Mouse (Mus musculus) liver, embryonic 11.5 days (tissue): ENCODE results near the gene Cxcl14. TPM values are rescaled to one million over a fixed set of nuclear protein-coding genes. Genes with fewer than 3 reads are reported as not detected.

Source experiments
- ATAC-seq: fragments of 200-750 bp; cut with Nextera tagmentation; replicated peaks from 2 replicates; pipeline ENCODE4 v1.8.0; 2017; ENCODE audit warnings: moderate number of reproducible peaks, mild to moderate bottlenecking, moderate TSS enrichment, moderate library complexity; ENCODE audit not compliant: low FRiP score
- DNase-seq: peaks from one replicate; pipeline ENCODE4 v3.0.0-alpha.2; 2017; ENCODE audit warnings: low spot score
- H3K27ac ChIP-seq: fragments of 300-500 bp; sonication (generic); 2 replicates; pipeline ENCODE4 v1.5.1; 2014; ENCODE audit warnings: mild to moderate bottlenecking, low read depth, low read length, control low read depth
- H3K27me3 ChIP-seq: fragments of 300-500 bp; sonication (generic); replicated peaks from 2 replicates; pipeline ENCODE4 v1.6.1; 2014; ENCODE audit warnings: low read length, mixed read lengths; ENCODE audit not compliant: control insufficient read depth, insufficient read depth
- H3K36me3 ChIP-seq: fragments of 300-500 bp; sonication (generic); 2 replicates; pipeline ENCODE4 v1.6.1; 2014; ENCODE audit warnings: mild to moderate bottlenecking, low read length, moderate library complexity, mixed read lengths; ENCODE audit not compliant: control insufficient read depth, insufficient read depth
- H3K4me1 ChIP-seq: fragments of 300-500 bp; sonication (generic); replicated peaks from 2 replicates; pipeline ENCODE4 v1.6.1; 2014; ENCODE audit warnings: low read length, mixed read lengths; ENCODE audit not compliant: control insufficient read depth, insufficient read depth
- H3K4me2 ChIP-seq: fragments of 300-500 bp; sonication (generic); 2 replicates; pipeline ENCODE4 v1.6.1; 2014; ENCODE audit warnings: mild to moderate bottlenecking, control low read depth, moderate library complexity
- H3K4me3 ChIP-seq: fragments of 300-500 bp; sonication (generic); 2 replicates; pipeline ENCODE4 v1.5.1; 2014; ENCODE audit warnings: low read depth, low read length, control low read depth
- H3K9ac ChIP-seq: fragments of 300-500 bp; sonication (generic); 2 replicates; pipeline ENCODE4 v1.6.1; 2014; ENCODE audit warnings: low read depth, low read length, control low read depth
- H3K9me3 ChIP-seq: fragments of 300-500 bp; sonication (generic); 2 replicates; pipeline ENCODE4 v1.6.1; 2016; ENCODE audit warnings: low read length, inconsistent platforms, mixed read lengths; ENCODE audit not compliant: control insufficient read depth
- WGBS: fragments of 180-500 bp; shearing (Covaris S2); extraction: QIAGEN DNeasy Blood & Tissue Kit; methylation state at CpG from one replicate; pipeline ENCODE4 v1.1.7; 2014; 5-methylcytosine and 5-hydroxymethylcytosine counted together
- polyA plus RNA-seq: library from polyadenylated mRNA; unstranded; fragments of >200 nt; fragmentation: Nextera tagmentation; extraction: Ambion mirVana; gene quantifications from 2 replicates; pipeline ENCODE4 v1.2.1, GENCODE M21; 2014

The Cxcl14 gene
- polyA plus RNA-seq, 1 experiment from 2014 or later: 5.9 TPM

DNA sequence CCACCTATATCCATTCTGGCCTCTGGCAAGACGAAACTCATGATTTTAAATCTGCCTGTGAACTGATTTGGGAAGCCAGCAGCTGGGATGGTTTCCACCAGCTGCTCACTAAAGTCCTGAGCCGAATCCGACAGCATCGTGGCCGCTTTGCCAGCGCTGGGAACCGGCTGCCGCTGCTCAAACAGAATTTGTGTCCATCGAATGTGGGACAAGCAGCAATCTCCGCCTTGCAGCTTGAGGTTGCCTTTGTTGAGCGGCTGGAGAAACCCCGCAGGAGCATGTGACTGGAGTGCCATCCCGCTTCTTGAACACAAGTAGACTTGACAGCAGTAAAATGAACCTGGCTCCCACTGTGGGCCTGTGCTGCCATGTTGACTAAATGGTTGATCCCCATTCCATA lies 13.0 kb downstream of the Cxcl14 start:
- H3K27me3 ChIP-seq: peaks cover 2% of the 10 kb centered on the region; the same call in 1 of the 2 replicates

DNA sequence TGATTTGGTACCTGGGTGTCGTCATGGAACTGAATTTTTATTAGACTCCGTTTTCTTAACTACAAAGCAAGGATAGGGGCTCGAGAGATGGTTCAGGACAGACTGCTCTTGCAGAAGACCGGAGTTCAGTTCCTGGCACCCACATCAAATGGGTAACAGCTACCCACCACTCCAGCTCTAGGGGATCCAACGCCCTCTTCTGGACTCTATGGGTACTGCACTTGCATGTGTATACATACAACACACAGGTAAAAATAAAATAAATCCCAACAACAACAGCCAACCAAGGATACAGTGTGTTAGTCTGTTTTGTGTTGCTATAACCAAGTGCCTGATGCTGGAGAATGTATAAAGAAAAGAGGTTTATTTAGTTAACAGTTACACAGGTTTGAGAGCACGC lies 16.0 kb downstream of the Cxcl14 start:
- H3K27me3 ChIP-seq: no peaks in the 10 kb centered on the region; the same call in 1 of the 2 replicates
- H3K27ac ChIP-seq: no peak overlapping the region
- WGBS: 76% methylated on average over 6 of the region's 6 CpGs
- no peaks in the 10 kb centered on the region for H3K4me1 ChIP-seq
- H3K4me2 ChIP-seq: no peak overlapping the region
- DNase-seq: no peak
- H3K9ac ChIP-seq: no peak overlapping the region
- no peak for ATAC-seq
- no peaks in the 10 kb centered on the region for H3K9me3 ChIP-seq
- no peak overlapping the region for H3K4me3 ChIP-seq
- no peaks in the 10 kb centered on the region for H3K36me3 ChIP-seq

More for the DNA sequence above, 13.0 kb downstream of the Cxcl14 start:
- Histone ChIP-seq H3K9me3 (no peaks in the 10 kb centered on the region), H3K9ac (no peak overlapping the region), H3K4me1 (no peaks in the 10 kb centered on the region), H3K36me3 (no peaks in the 10 kb centered on the region), H3K4me2 (no peak overlapping the region), H3K27ac (no peak overlapping the region), H3K4me3 (no peak overlapping the region)
- 79% methylated on average over 13 of the region's 13 CpGs for WGBS
- DNase-seq (no peak), ATAC-seq (no peak)

DNA sequence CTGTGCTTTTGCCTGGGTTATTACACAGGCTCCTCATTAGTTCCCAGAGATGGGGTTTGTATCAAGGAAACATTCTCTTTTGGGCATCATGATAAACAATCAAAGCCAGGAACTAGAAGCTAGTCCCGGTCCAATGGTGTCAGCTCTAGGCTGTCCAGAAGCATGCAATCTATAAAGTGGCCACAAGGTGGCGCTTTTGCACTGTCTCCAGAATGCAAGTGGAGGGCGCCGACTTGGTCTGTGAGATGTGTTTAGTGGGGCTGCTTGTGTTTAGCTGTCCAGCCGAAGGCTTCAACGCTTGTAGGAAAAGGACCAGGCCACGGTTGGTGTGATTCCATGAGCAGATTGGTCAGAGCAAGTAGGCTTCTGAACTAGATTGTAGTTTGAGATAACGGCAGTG lies 16.9 kb downstream of the Cxcl14 start:
- no peak overlapping the region for H3K9ac ChIP-seq
- no peaks in the 10 kb centered on the region for H3K36me3 ChIP-seq
- no peaks in the 10 kb centered on the region for H3K9me3 ChIP-seq
- no peaks in the 10 kb centered on the region for H3K4me1 ChIP-seq
- DNase-seq (peak; percentile 65), ATAC-seq (no peak)
- no peak overlapping the region for H3K4me3 ChIP-seq
- H3K4me2 ChIP-seq: no peak overlapping the region
- no peak overlapping the region for H3K27ac ChIP-seq
- H3K27me3 ChIP-seq: no peaks in the 10 kb centered on the region; the same call in 1 of the 2 replicates
- 22% methylated on average over 8 of the region's 8 CpGs for WGBS

DNA sequence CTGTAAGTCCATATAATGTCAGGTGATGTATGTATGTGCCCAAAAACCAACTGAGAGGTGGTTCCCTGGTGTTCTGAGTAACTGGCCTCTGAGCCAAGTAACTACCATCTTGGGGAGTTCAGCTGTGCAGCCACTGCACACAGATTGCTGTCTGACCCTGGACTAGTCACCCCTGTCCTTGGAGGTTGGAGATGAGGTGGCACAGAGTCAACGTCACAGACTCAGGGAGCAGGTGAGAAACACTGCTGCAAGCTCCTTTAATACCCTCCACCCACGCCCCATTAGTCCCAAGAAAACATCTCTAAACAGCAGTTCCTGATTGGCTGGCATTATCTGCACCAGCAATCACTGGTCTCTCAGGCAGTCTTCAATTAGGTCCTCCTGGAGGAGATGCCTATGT lies 21.2 kb downstream of the Cxcl14 start:
- ATAC-seq: no peak
- WGBS: 38% methylated on average over 2 of the region's 2 CpGs
- no peak overlapping the region for H3K4me3 ChIP-seq

DNA sequence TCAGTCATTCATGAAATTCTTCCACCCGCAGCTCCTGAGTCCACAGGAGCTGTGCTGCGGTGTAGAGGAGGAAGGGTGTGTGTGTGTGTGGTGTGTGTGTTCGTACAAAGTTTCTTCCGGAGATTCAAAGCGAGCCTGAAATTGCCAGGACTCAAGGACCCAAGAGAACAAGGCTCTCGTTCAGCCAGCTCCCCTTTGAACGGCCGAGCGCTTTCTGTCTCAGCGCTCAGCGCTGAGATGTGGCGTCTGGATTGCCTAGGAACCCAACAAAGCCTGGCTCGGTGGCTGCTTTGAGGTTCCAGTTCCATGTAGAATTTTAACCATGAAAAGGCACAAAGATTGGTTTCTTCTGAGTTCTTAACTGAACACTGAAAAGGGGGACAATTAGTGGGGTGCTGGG lies 26.2 kb downstream of the Cxcl14 start:
- Histone ChIP-seq H3K9me3 (no peaks in the 10 kb centered on the region), H3K9ac (no peak overlapping the region), H3K4me2 (no peak overlapping the region), H3K4me3 (no peak overlapping the region), H3K27ac (no peak overlapping the region), H3K27me3 (peaks cover 9% of the 10 kb centered on the region; the same call in 1 of the 2 replicates), H3K36me3 (no peaks in the 10 kb centered on the region), H3K4me1 (no peaks in the 10 kb centered on the region)
- WGBS: 73% methylated on average over 13 of the region's 13 CpGs
- DNase-seq: no peak
- ATAC-seq: no peak

More for the DNA sequence above, 21.2 kb downstream of the Cxcl14 start:
- 0 out of 2 replicates have a peak, but pooled peaks cover 3% of the 10 kb centered on the region for H3K27me3 ChIP-seq
- H3K9me3 ChIP-seq: no peaks in the 10 kb centered on the region
- no peak overlapping the region for H3K27ac ChIP-seq
- H3K9ac ChIP-seq: no peak overlapping the region
- DNase-seq: no peak
- no peaks in the 10 kb centered on the region for H3K4me1 ChIP-seq
- no peak overlapping the region for H3K4me2 ChIP-seq
- H3K36me3 ChIP-seq: no peaks in the 10 kb centered on the region

DNA sequence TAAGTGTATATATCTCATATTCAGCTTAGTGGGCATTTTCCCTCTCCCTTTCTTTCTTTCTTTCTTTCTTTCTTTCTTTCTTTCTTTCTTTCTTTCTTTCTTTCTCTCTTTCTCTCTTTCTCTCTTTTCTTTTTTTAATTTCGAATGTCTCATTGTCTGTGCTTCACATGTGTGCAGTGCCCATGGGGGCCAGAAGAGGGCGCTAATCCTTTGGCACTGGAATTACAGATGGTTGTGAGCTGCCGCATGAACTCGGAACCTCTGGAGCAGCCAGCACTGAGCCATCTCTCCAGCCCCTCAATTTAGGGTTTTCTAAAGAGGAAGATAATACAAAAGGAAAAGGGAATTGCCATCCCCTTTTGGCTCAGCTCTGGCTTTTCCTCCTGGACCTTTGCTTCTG lies 29.0 kb downstream of the Cxcl14 start:
- H3K36me3 ChIP-seq: no peaks in the 10 kb centered on the region
- peaks cover 10% of the 10 kb centered on the region for H3K27me3 ChIP-seq
- H3K27ac ChIP-seq: no peak overlapping the region
- ATAC-seq: no peak
- H3K9me3 ChIP-seq: no peaks in the 10 kb centered on the region
- H3K9ac ChIP-seq: no peak overlapping the region
- H3K4me1 ChIP-seq: no peaks in the 10 kb centered on the region
- no peak overlapping the region for H3K4me3 ChIP-seq
- WGBS: 70% methylated on average over 4 of the region's 4 CpGs
- no peak for DNase-seq
- no peak overlapping the region for H3K4me2 ChIP-seq

DNA sequence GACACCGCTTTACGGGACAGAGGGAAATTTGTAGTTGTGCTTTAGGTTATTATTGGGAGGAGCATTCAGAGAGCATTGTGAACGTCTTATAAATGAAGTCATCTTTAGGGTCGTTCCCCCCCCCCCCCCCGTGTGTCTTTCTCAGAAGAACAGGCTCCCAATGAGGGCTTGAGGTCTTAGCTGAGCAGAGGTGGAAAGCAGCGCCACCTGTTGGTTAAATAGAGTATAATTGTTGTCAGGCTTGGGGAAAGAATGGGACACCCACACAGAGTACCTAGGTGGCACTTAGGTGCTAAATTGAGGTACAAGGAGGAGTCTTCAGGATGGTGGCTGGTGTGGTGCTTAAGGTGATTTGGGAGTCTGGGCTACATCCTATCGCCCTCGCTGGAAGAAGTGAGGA lies 29.9 kb downstream of the Cxcl14 start:
- peaks cover 20% of the 10 kb centered on the region for H3K27me3 ChIP-seq
- DNase-seq: no peak

DNA sequence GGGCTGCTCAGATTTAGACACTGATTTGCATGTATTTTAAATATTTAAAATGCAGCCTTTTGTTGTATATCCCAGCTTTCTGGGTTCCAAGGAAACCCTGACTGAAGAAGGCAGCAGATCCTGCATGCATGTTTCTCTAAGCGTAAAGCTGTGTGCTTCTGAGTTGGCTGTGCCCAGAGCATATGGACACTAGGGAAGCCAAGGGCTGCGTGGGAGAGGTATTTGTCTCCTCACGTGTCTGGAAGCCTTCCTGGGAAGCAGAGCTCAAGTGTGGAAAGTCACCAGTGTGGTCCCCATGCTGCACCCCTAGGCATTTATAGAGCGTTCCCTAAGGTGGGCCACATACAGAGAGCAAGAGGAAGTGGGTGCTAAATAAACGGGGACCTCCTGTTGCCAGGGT lies 30.7 kb downstream of the Cxcl14 start:
- no peak for DNase-seq
- H3K36me3 ChIP-seq: no peaks in the 10 kb centered on the region
- no peaks in the 10 kb centered on the region for H3K4me1 ChIP-seq
- ATAC-seq: no peak
- 61% methylated on average over 5 of the region's 5 CpGs for WGBS
- H3K4me2 ChIP-seq: no peak overlapping the region
- H3K9ac ChIP-seq: no peak overlapping the region
- H3K27me3 ChIP-seq: peaks cover 28% of the 10 kb centered on the region
- no peak overlapping the region for H3K4me3 ChIP-seq
- H3K27ac ChIP-seq: no peak overlapping the region
- no peaks in the 10 kb centered on the region for H3K9me3 ChIP-seq

More for the DNA sequence above, 29.9 kb downstream of the Cxcl14 start:
- Histone ChIP-seq H3K4me1 (no peaks in the 10 kb centered on the region), H3K4me3 (no peak overlapping the region), H3K4me2 (no peak overlapping the region), H3K9me3 (no peaks in the 10 kb centered on the region), H3K27ac (no peak overlapping the region), H3K36me3 (no peaks in the 10 kb centered on the region), H3K9ac (no peak overlapping the region)
- 37% methylated on average over 8 of the region's 8 CpGs for WGBS
- no peak for ATAC-seq

DNA sequence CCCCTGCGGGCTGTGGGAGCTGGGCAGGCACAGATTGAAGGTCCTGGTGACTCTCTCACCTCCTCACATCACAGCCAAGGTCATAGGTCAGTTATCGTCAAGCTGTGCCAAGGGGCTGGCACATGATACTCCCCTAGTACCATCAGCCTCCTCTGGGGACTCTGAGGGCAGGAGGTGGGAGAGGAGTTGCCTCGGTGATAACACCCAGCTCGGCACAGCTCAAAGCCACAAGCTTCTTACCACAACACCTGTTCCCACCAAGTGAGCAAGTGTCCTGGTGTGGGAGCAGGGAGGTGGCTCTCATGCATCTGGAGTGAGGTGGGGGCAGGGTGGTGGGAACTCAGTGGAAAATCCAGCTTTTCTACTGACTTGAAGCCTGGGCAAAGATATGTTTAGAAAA lies 34.1 kb downstream of the Cxcl14 start:
- Histone ChIP-seq H3K4me2 (no peak overlapping the region), H3K4me1 (no peaks in the 10 kb centered on the region), H3K9me3 (no peaks in the 10 kb centered on the region), H3K27ac (no peak overlapping the region), H3K9ac (no peak overlapping the region), H3K4me3 (no peak overlapping the region), H3K36me3 (no peaks in the 10 kb centered on the region), H3K27me3 (peaks cover 61% of the 10 kb centered on the region)
- ATAC-seq (no peak), DNase-seq (no peak)
- WGBS: 60% methylated on average over 4 of the region's 4 CpGs
